Mouse (Mus musculus) heart, adult 2 months (tissue): ENCODE measurements around the gene Olfr1419. TPM values are rescaled to one million over a fixed set of nuclear protein-coding genes. Genes with fewer than 3 reads are reported as not detected.

Experiments used
- DNase-seq, 2 experiments: peaks; one replicate each; pipeline ENCODE4 v3.0.0; 2021
- H3K27ac ChIP-seq: fragments of 200-600 bp; 2 replicates; pipeline ENCODE4 v1.8.1; 2022
- H3K27me3 ChIP-seq: fragments of 200-500 bp; 2 replicates; pipeline ENCODE4 v1.6.1; 2012; ENCODE audit warnings: mild to moderate bottlenecking, low read length, inconsistent platforms, mixed read lengths; ENCODE audit not compliant: control insufficient read depth, insufficient read depth
- H3K36me3 ChIP-seq: fragments of 200-500 bp; 2 replicates; pipeline ENCODE4 v1.6.1; 2012; ENCODE audit warnings: low read length, inconsistent platforms; ENCODE audit not compliant: control insufficient read depth, insufficient read depth
- H3K4me1 ChIP-seq: fragments of 200-500 bp; 2 replicates; pipeline ENCODE4 v1.6.1; 2011; ENCODE audit warnings: low read length; ENCODE audit not compliant: control insufficient read depth, insufficient read depth
- H3K4me3 ChIP-seq: fragments of 200-600 bp; 2 replicates; pipeline ENCODE4 v1.8.1; 2022
- H3K79me2 ChIP-seq: fragments of 200-500 bp; replicated peaks from 2 replicates; pipeline ENCODE4 v1.6.1; 2012; ENCODE audit warnings: mild to moderate bottlenecking, inconsistent platforms, low read length, moderate library complexity, mixed read lengths; ENCODE audit not compliant: control insufficient read depth, insufficient read depth
- H3K9ac ChIP-seq: fragments of 200-500 bp; 2 replicates; pipeline ENCODE4 v1.6.1; 2012; ENCODE audit warnings: low read depth, mild to moderate bottlenecking, control low read depth, inconsistent platforms, low read length, mixed read lengths
- CTCF ChIP-seq: fragments of 200-600 bp; IDR thresholded peaks from 2 replicates; pipeline ENCODE4 v1.8.1; 2022; ENCODE audit warnings: antibody characterized with exemption, mild to moderate bottlenecking, moderate library complexity
- EP300 ChIP-seq: fragments of 200-500 bp; IDR thresholded peaks from 2 replicates; pipeline ENCODE4 v1.6.1; 2011; ENCODE audit warnings: low read depth, low read length, control low read depth; ENCODE audit not compliant: insufficient read depth
- POLR2A ChIP-seq: fragments of 200-500 bp; IDR thresholded peaks from 2 replicates; pipeline ENCODE4 v1.6.1; 2011; ENCODE audit warnings: mild to moderate bottlenecking, low read depth, low read length, control low read depth; ENCODE audit not compliant: insufficient read depth
- WGBS: fragments of 180-500 bp; shearing (Covaris S2); methylation state at CpG from one replicate; pipeline ENCODE4 v1.1.7; 2018; 5-methylcytosine and 5-hydroxymethylcytosine counted together
- intact Hi-C: fragments of 180-260 bp; cut with DNase I; formaldehyde crosslinking; loops from one replicate; pipeline ENCODE4 v1.15.1; 2025
- polyA plus RNA-seq: library from polyadenylated mRNA; depleted of rRNA; stranded (reverse); fragments of >200 nt; gene quantifications from 2 replicates; pipeline ENCODE4 v1.2.3, GENCODE M21; 2012
- total RNA-seq, 2 experiments: library from RNA; stranded (reverse); gene quantifications; 2 replicates each; pipeline ENCODE4 v1.2.3; 2021

Gene Olfr1419
- total and polyA plus RNA-seq, 3 experiments = not detected

DNA sequence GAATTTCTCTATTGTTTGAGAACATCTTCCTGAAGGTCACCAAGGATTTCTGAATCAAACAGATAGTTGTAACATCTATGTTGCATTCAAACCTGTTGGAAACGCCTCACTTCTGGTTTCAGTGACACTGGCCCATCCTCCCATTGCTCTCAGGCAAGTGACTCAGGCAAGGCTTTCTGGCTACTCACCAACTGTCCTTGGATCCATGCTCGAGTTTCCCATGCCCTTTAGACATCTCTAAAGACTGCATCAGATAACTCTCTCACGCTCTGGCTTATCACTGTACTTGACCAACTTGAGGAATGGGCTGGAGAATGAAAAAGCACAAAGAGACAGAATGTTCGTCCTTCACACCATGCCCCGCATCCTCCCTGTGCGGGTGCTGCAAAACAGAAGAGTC, 18.4 kb downstream of the Olfr1419 start:
- TF ChIP-seq POLR2A (no peak), EP300 (no peak), CTCF (no peak)
- 63% methylated on average over 6 of the region's 6 CpGs for WGBS

GRCm38 (mm10) chr19:11854821-11855220, 20.1 kb downstream of the Olfr1419 start:
- H3K27me3 ChIP-seq = no peaks in the 10 kb centered on the region
- no peaks in the 10 kb centered on the region for H3K4me1 ChIP-seq
- no peaks in the 10 kb centered on the region for H3K79me2 ChIP-seq
- WGBS = 87% methylated on average over 2 of the region's 2 CpGs
- TF ChIP-seq EP300 (no peak), POLR2A (no peak), CTCF (no peak)
- no peak overlapping the region for H3K9ac ChIP-seq
- DNase-seq = no peak
- no peak overlapping the region for H3K4me3 ChIP-seq
- intact Hi-C loops = no loop called here
- no peak overlapping the region for H3K27ac ChIP-seq
- no peaks in the 10 kb centered on the region for H3K36me3 ChIP-seq

More for the DNA sequence above, 18.4 kb downstream of the Olfr1419 start:
- intact Hi-C loops = no loop called here
- Histone ChIP-seq H3K4me3 (no peak overlapping the region), H3K4me1 (no peaks in the 10 kb centered on the region), H3K27ac (no peak overlapping the region), H3K27me3 (no peaks in the 10 kb centered on the region), H3K9ac (no peak overlapping the region), H3K79me2 (no peaks in the 10 kb centered on the region), H3K36me3 (no peaks in the 10 kb centered on the region)
- no peak for DNase-seq

DNA sequence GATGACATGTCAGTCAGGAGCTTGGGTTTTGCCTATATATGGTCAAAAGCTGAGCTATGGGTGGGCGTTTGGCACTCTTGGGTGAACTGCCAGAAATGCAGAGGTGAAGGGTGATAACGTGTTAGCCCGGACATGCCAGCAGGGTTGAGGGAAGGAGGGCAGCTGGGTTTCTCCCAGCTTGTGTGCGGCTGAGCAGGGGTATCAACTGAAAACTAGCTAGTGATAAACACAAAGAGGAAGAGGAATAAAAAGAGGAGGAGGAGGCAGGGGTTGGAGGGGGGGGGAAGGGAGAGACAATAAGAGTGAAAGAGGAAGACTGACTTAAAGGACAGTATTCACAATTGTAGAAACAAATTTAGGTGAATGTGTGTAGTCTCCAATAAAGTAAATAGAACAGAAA, 22.3 kb downstream of the Olfr1419 start:
- no peak overlapping the region for H3K4me3 ChIP-seq
- no peaks in the 10 kb centered on the region for H3K27me3 ChIP-seq
- H3K79me2 ChIP-seq = no peaks in the 10 kb centered on the region
- no peak overlapping the region for H3K9ac ChIP-seq
- no peaks in the 10 kb centered on the region for H3K36me3 ChIP-seq
- intact Hi-C loops = no loop called here
- H3K27ac ChIP-seq = no peak overlapping the region
- TF ChIP-seq POLR2A = no peak
- no peak for TF ChIP-seq CTCF
- TF ChIP-seq EP300 = no peak
- no peak for DNase-seq
- 20% methylated on average over 4 of the region's 4 CpGs for WGBS
- no peaks in the 10 kb centered on the region for H3K4me1 ChIP-seq

DNA sequence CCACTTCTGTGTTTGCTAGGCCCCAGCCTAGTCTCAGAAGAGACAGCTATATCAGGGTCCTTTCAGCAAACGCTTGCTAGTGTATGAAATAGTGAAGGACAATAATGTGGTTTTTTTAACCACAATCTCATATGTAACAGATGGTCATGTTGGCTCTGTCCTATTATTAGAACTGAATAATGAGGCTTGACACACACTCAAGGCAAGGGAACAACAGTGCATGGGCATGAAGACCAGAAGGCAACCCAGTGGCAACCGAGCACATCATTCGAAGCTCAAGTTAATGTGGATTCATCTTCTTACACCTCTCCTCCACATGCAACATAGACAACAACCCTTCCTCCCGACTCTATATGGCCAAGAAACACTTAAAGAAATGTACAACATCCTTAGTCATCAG, 28.6 kb downstream of the Olfr1419 start:
- intact Hi-C loops = no loop called here
- Histone ChIP-seq H3K4me3 (no peak overlapping the region), H3K36me3 (no peaks in the 10 kb centered on the region), H3K4me1 (no peaks in the 10 kb centered on the region), H3K9ac (no peak overlapping the region), H3K27me3 (no peaks in the 10 kb centered on the region), H3K27ac (no peak overlapping the region), H3K79me2 (no peaks in the 10 kb centered on the region)
- no peak for DNase-seq
- TF ChIP-seq CTCF (no peak), EP300 (no peak), POLR2A (no peak)
- WGBS = 75% methylated on average over 4 of the region's 4 CpGs

- H3K27ac ChIP-seq = no peak within 1 kb of the TSS
- H3K4me3 ChIP-seq = no peak within 1 kb of the TSS
- TF ChIP-seq EP300 = no peak
- no peak for TF ChIP-seq POLR2A
- TF ChIP-seq CTCF = no peak
- no peak for DNase-seq
- H3K9ac ChIP-seq = no peak within 1 kb of the TSS
- WGBS = 80% methylated on average over 4 of the region's 4 CpGs
- H3K27me3 ChIP-seq = no peaks in the 10 kb centered on the region
- no peaks in the 10 kb centered on the region for H3K79me2 ChIP-seq
- H3K36me3 ChIP-seq = no peaks in the 10 kb centered on the region
- no peaks in the 10 kb centered on the region for H3K4me1 ChIP-seq
- intact Hi-C loops = no loop called here
These were observed 35.8 kb downstream of the Olfr1419 start, which contains the start of gene Olfr1417 for GRCm38 (mm10) chr19:11839119-11839518. Gene Olfr1417, minus strand, starts transcription at chr19:11839219.

GRCm38 (mm10) chr19:11823346-11824065, 51.4 kb downstream of the Olfr1419 start:
- no peak for TF ChIP-seq CTCF
- Histone ChIP-seq H3K27ac (no peak overlapping the region), H3K4me1 (no peaks in the 10 kb centered on the region), H3K36me3 (no peaks in the 10 kb centered on the region), H3K9ac (no peak overlapping the region), H3K79me2 (no peaks in the 10 kb centered on the region), H3K4me3 (no peak overlapping the region), H3K27me3 (no peaks in the 10 kb centered on the region)
- intact Hi-C loops = no loop called here
- WGBS = 56% methylated on average over 4 of the region's 4 CpGs
- DNase-seq = no peak
